8 mouse cellular contexts compared by ENCODE assay signal in genomic region chr7:81453443-81454274, GRCm38 (mm10). TPM values are rescaled to one million over a fixed set of nuclear protein-coding genes. Genes with fewer than 3 reads are reported as not detected.
DNase-seq lines count a peak whose midpoint lies in the region; ATAC-seq and TF ChIP-seq lines count a peak whose summit lies in the region.

No protein-coding gene starts in this region.

- no peak overlapping the region for H3K27ac ChIP-seq in intestine, embryonic 15.5 days
- H3K27ac ChIP-seq in limb, embryonic 11.5 days (replicated peaks; ENCODE audit: low read depth, low read length), result no peak overlapping the region
- H3K27ac ChIP-seq in midbrain, postnatal 0 days (ENCODE audit: low read depth, low read length), result no peak overlapping the region

- peak; percentile 44 to 56 for DNase-seq in frontal cortex, postnatal 36 days (ENCODE audit: low spot score in 2 of 2)
- DNase-seq in frontal cortex, postnatal 14 days (ENCODE audit: low spot score in 2 of 2), result no peak
- DNase-seq in cerebellum, postnatal 14 days, result peak; percentile 43 to 50
- DNase-seq in limb, embryonic 11.5 days (ENCODE audit: low spot score), result peak; percentile 63
- peak; percentile 40 for DNase-seq in midbrain, postnatal 0 days (ENCODE audit: low spot score)
- peak; percentile 82 for DNase-seq in thymus, postnatal 4 days

- 3% methylated on average over 73 of the region's 84 CpGs for WGBS in intestine, embryonic 15.5 days
- 3% methylated on average over 83 of the region's 84 CpGs for WGBS in limb, embryonic 11.5 days
- 3% methylated on average over 79 of the region's 84 CpGs for WGBS in midbrain, postnatal 0 days

- no peaks in the 10 kb centered on the region for H3K9me3 ChIP-seq in intestine, embryonic 15.5 days
- no peaks in the 10 kb centered on the region for H3K9me3 ChIP-seq in limb, embryonic 11.5 days (ENCODE audit: control insufficient read depth, low read length)
- no peaks in the 10 kb centered on the region for H3K9me3 ChIP-seq in midbrain, postnatal 0 days (ENCODE audit: low read length)

- no peaks in the 10 kb centered on the region for H3K36me3 ChIP-seq in intestine, embryonic 15.5 days
- no peaks in the 10 kb centered on the region for H3K36me3 ChIP-seq in limb, embryonic 11.5 days (ENCODE audit: control insufficient read depth, insufficient read depth, low read length)
- H3K36me3 ChIP-seq in midbrain, postnatal 0 days (ENCODE audit: insufficient read depth, low read length), result no peaks in the 10 kb centered on the region

- H3K27me3 ChIP-seq in intestine, embryonic 15.5 days (replicated peaks), result peaks cover 64% of the 10 kb centered on the region
- peaks cover 50% of the 10 kb centered on the region for H3K27me3 ChIP-seq in limb, embryonic 11.5 days (ENCODE audit: control insufficient read depth, insufficient read depth, low read length)
- H3K27me3 ChIP-seq in midbrain, postnatal 0 days (ENCODE audit: insufficient read depth, low read length), result peaks cover 33% of the 10 kb centered on the region

- peak overlapping the region; percentile 52 for H3K4me3 ChIP-seq in intestine, embryonic 15.5 days (replicated peaks)
- peak overlapping the region; percentile 37 for H3K4me3 ChIP-seq in limb, embryonic 11.5 days (ENCODE audit: low read depth, low read length)
- H3K4me3 ChIP-seq in midbrain, postnatal 0 days (ENCODE audit: low read depth, low read length), result peak overlapping the region; percentile 55

- peak overlapping the region; percentile 95 for H3K4me2 ChIP-seq in intestine, embryonic 15.5 days (replicated peaks)
- peak overlapping the region; percentile 78 for H3K4me2 ChIP-seq in limb, embryonic 11.5 days (ENCODE audit: low read depth, severe bottlenecking)
- H3K4me2 ChIP-seq in midbrain, postnatal 0 days (ENCODE audit: low read depth, low read length, poor library complexity, severe bottlenecking), result peak overlapping the region; percentile 72

- no peak overlapping the region for H3K9ac ChIP-seq in intestine, embryonic 15.5 days
- H3K9ac ChIP-seq in limb, embryonic 11.5 days (ENCODE audit: low read length), result no peak overlapping the region
- H3K9ac ChIP-seq in midbrain, postnatal 0 days (replicated peaks; ENCODE audit: low read length, poor library complexity, severe bottlenecking), result peak overlapping the region; percentile 51; the same call in 1 of the 2 replicates

- peak; percentile 44 for TF ChIP-seq CTCF in midbrain, postnatal 0 days (IDR thresholded peaks at IDR 0.05)

- H3K4me1 ChIP-seq in intestine, embryonic 15.5 days (replicated peaks), result peaks cover 23% of the 10 kb centered on the region
- peaks cover 11% of the 10 kb centered on the region for H3K4me1 ChIP-seq in limb, embryonic 11.5 days (ENCODE audit: control insufficient read depth, insufficient read depth, low read length)
- H3K4me1 ChIP-seq in midbrain, postnatal 0 days (ENCODE audit: insufficient read depth, low read length), result peaks cover 9% of the 10 kb centered on the region; the same call in 1 of the 2 replicates

- peak; percentile 40 for ATAC-seq in granulocyte monocyte progenitor cell, adult 5-6 weeks (replicated peaks; ENCODE audit: poor library complexity, severe bottlenecking)
- ATAC-seq in intestine, embryonic 15.5 days, result peak; percentile 47
- ATAC-seq in limb, embryonic 11.5 days (ENCODE audit: insufficient number of reproducible peaks, low FRiP score, low TSS enrichment, low read depth), result peak; percentile 54; the same call in 1 of the 2 replicates
- peak; percentile 39; the same call in 1 of the 2 replicates for ATAC-seq in midbrain, postnatal 0 days (ENCODE audit: low FRiP score)

RNA-seq across cellular contexts. Expression of gene Cpeb1, which starts 1.6 kb away (rescaled TPM):
- total RNA-seq in granulocyte monocyte progenitor cell, adult 5-6 weeks (2014; fragmentation: Nextera tagmentation), result not detected in 2 replicates
- not detected in 2 replicates for total RNA-seq in granulocyte monocyte progenitor cell, adult 5-6 weeks (2017)
- 0.78 and 1.1 TPM in 2 replicates for polyA plus RNA-seq in intestine, embryonic 15.5 days (2015; fragmentation: Nextera tagmentation; extraction: Ambion mirVana)
- polyA plus RNA-seq in limb, embryonic 11.5 days (2014; fragmentation: Nextera tagmentation; extraction: Ambion mirVana), result 0.12 and 0.35 TPM in 2 replicates
- total RNA-seq in midbrain, postnatal 0 days (2014; rRNA removed), result 10.0 and 11.7 TPM in 2 replicates
- polyA plus RNA-seq in midbrain, postnatal 0 days (2015; fragmentation: Nextera tagmentation; extraction: Ambion mirVana), result 7.3 and 8.5 TPM in 2 replicates

RNA-seq across cellular contexts. Expression of gene Ap3b2, which starts 40.1 kb away (rescaled TPM):
- not detected in 2 replicates for total RNA-seq in granulocyte monocyte progenitor cell, adult 5-6 weeks (2014; fragmentation: Nextera tagmentation)
- total RNA-seq in granulocyte monocyte progenitor cell, adult 5-6 weeks (2017), result not detected in 2 replicates
- 5.9 and 6.2 TPM in 2 replicates for polyA plus RNA-seq in intestine, embryonic 15.5 days (2015; fragmentation: Nextera tagmentation; extraction: Ambion mirVana)
- 0.21 and 0.27 TPM in 2 replicates for polyA plus RNA-seq in limb, embryonic 11.5 days (2014; fragmentation: Nextera tagmentation; extraction: Ambion mirVana)
- total RNA-seq in midbrain, postnatal 0 days (2014; rRNA removed), result 192 and 206 TPM in 2 replicates
- polyA plus RNA-seq in midbrain, postnatal 0 days (2015; fragmentation: Nextera tagmentation; extraction: Ambion mirVana), result 115 and 124 TPM in 2 replicates

RNA-seq across cellular contexts. Expression of gene BC048679, which starts 44.4 kb away (rescaled TPM):
- total RNA-seq in granulocyte monocyte progenitor cell, adult 5-6 weeks (2014; fragmentation: Nextera tagmentation), result not detected in 2 replicates
- not detected in 2 replicates for total RNA-seq in granulocyte monocyte progenitor cell, adult 5-6 weeks (2017)
- polyA plus RNA-seq in intestine, embryonic 15.5 days (2015; fragmentation: Nextera tagmentation; extraction: Ambion mirVana), result not detected in 2 replicates
- polyA plus RNA-seq in limb, embryonic 11.5 days (2014; fragmentation: Nextera tagmentation; extraction: Ambion mirVana), result not detected in 2 replicates
- not detected in 2 replicates for total RNA-seq in midbrain, postnatal 0 days (2014; rRNA removed)
- polyA plus RNA-seq in midbrain, postnatal 0 days (2015; fragmentation: Nextera tagmentation; extraction: Ambion mirVana), result not detected in 2 replicates

Comparison
In these comparisons a context has a peak if more than half of its experiments do, and no peak if none do; other contexts are left out.
1. DNase-seq: peak in frontal cortex, postnatal 36 days (2 of 2), cerebellum, postnatal 14 days (2 of 2), limb, embryonic 11.5 days (single experiment), midbrain, postnatal 0 days (single experiment) and thymus, postnatal 4 days (single experiment); none in frontal cortex, postnatal 14 days (0 of 2).
2. RNA of gene Ap3b2, which starts 40.1 kb away (polyA plus RNA-seq): 115 to 124 TPM in midbrain, postnatal 0 days; 5.9 to 6.2 TPM in intestine, embryonic 15.5 days and 0.21 to 0.27 TPM in limb, embryonic 11.5 days; every median in the first group is over 10 times any median in the second.
3. Peak in every context shown above with its lines, with median percentiles within 50 percentile points of each other: ATAC-seq, H3K4me2 ChIP-seq and H3K4me3 ChIP-seq.